Mouse (Mus musculus) large intestine, adult 2 months (tissue): ENCODE data around the gene Znhit2. TPM values are rescaled to one million over a fixed set of nuclear protein-coding genes. Genes with fewer than 3 reads are reported as not detected.
A peak's percentile ranks its signal among the peaks of the same experiment; 100 is the strongest.

Experiments
- DNase-seq: peaks from one replicate; pipeline ENCODE4 v3.0.0-alpha.2; 2012; ENCODE audit warnings: low read depth, low spot score
- WGBS: fragments of 180-500 bp; shearing (Covaris S2); methylation state at CpG from one replicate; pipeline ENCODE4 v1.1.7; 2018; 5-methylcytosine and 5-hydroxymethylcytosine counted together
- polyA plus RNA-seq: library from polyadenylated mRNA; depleted of rRNA; stranded (reverse); fragments of >200 nt; gene quantifications from 2 replicates; pipeline ENCODE4 v1.2.3, GENCODE M21; 2012

The Znhit2 gene
- polyA plus RNA-seq, 1 experiment = 34.9 TPM

- no peak for DNase-seq
- WGBS = 9% methylated on average over 20 of the region's 20 CpGs
These were observed 15.4 kb upstream of the Znhit2 start for GRCm38 (mm10) chr19:6045366-6046293.

GRCm38 (mm10) chr19:6046294-6047153 lies 14.5 kb upstream of the Znhit2 start, which contains the start of gene Syvn1:
TSS of gene Syvn1 (plus strand) at chr19:6046576.
- under 1% methylated on average over 65 of the region's 65 CpGs for WGBS
- DNase-seq = peak; percentile 91

- WGBS = under 1% methylated on average over 44 of the region's 44 CpGs
- no peak for DNase-seq
These were observed 13.7 kb upstream of the Znhit2 start for GRCm38 (mm10) chr19:6047154-6047898.

GRCm38 (mm10) chr19:6047899-6048166 lies 13.2 kb upstream of the Znhit2 start:
- no peak for DNase-seq
- WGBS = 70% methylated on average over 8 of the region's 8 CpGs

GRCm38 (mm10) chr19:6048681-6049410 lies 12.1 kb upstream of the Znhit2 start:
- 86% methylated on average over 11 of the region's 11 CpGs for WGBS
- no peak for DNase-seq

- WGBS = 79% methylated on average over 7 of the region's 7 CpGs
- no peak for DNase-seq
These were observed 8.5 kb upstream of the Znhit2 start for GRCm38 (mm10) chr19:6052516-6052915.

- WGBS = 54% methylated on average over 5 of the region's 5 CpGs
- no peak for DNase-seq
These were observed 6.7 kb upstream of the Znhit2 start for GRCm38 (mm10) chr19:6054296-6054695.

GRCm38 (mm10) chr19:6056696-6057095 lies 4.3 kb upstream of the Znhit2 start:
- 30% methylated on average over 4 of the region's 4 CpGs for WGBS

GRCm38 (mm10) chr19:6057313-6058096 lies 3.5 kb upstream of the Znhit2 start, which contains the start of the genes Mrpl49 and Fau:
TSS of gene Mrpl49 (minus strand) at chr19:6057785.
TSS of gene Fau (plus strand) at chr19:6057844.
- DNase-seq = peak; percentile 75
- WGBS = under 1% methylated on average over 63 of the region's 63 CpGs

More at GRCm38 (mm10) chr19:6056696-6057095, 4.3 kb upstream of the Znhit2 start:
- no peak for DNase-seq

GRCm38 (mm10) chr19:6058513-6058912 lies 2.5 kb upstream of the Znhit2 start:
- WGBS = 13% methylated on average over 5 of the region's 5 CpGs
- DNase-seq = no peak

- WGBS = 44% methylated on average over 5 of the region's 5 CpGs
- DNase-seq = no peak
These were observed 2.0 kb upstream of the Znhit2 start for GRCm38 (mm10) chr19:6058966-6059365.

- peak; percentile 47 for DNase-seq
- under 1% methylated on average over 44 of the region's 44 CpGs for WGBS
These were observed 780 bp downstream of the Znhit2 start for GRCm38 (mm10) chr19:6061641-6062302.

- DNase-seq = no peak
- WGBS = 23% methylated on average over 5 of the region's 5 CpGs
These were observed 1.4 kb downstream of the Znhit2 start for GRCm38 (mm10) chr19:6062418-6062817.

GRCm38 (mm10) chr19:6063081-6063480 lies 2.1 kb downstream of the Znhit2 start:
- WGBS = 94% methylated on average over 6 of the region's 6 CpGs
- DNase-seq = no peak

- WGBS = 24% methylated on average over 5 of the region's 5 CpGs
- DNase-seq = no peak
These were observed 5.6 kb downstream of the Znhit2 start for GRCm38 (mm10) chr19:6066571-6066970.

- WGBS = under 1% methylated on average over 30 of the region's 30 CpGs
- peak; percentile 62 for DNase-seq
These were observed 6.2 kb downstream of the Znhit2 start for GRCm38 (mm10) chr19:6067011-6067723.

GRCm38 (mm10) chr19:6067724-6068415 lies 6.9 kb downstream of the Znhit2 start, which contains the start of gene Tm7sf2:
TSS of gene Tm7sf2 (minus strand) at chr19:6068373.
- peak; percentile 80 for DNase-seq

More at GRCm38 (mm10) chr19:6067724-6068415, 6.9 kb downstream of the Znhit2 start, which contains the start of gene Tm7sf2:
- 3% methylated on average over 33 of the region's 33 CpGs for WGBS
